Mouse (Mus musculus): Measurements from ENCODE around the gene Rpl37a.

DNA sequence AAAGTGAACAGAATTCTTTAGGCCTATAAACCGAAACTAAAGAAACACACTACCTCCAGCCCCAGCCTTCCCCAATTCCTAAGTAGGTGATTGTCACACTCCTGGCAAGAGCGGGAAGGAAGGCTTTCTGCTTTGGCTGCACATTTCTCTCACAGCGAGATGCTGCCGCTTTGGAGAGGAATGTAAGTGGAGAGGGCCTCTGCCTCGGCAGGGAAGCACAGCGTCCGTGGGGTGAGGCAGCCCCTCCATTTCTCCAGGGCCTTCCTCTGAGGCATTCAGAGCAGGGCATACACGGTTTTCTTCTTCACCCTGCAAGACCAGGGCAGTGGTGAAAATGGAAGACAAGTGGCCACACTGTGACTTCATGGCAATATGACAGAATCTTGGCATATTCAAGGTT is 11.6 kb downstream of the Rpl37a start:
- TF ChIP-seq CTCF (IDR thresholded peaks at IDR 0.05; ENCODE audit: extremely low read depth, insufficient read depth, low read length) (no peak), POLR2A (IDR thresholded peaks at IDR 0.05; ENCODE audit: extremely low read depth, insufficient read depth, low read length) (no peak)
